Mouse (Mus musculus) left cerebral cortex, adult 9 months (tissue): ENCODE results near the gene 4930404H24Rik.

ENCODE experiments used
- DNase-seq, 2 experiments: peaks; one replicate each; pipeline ENCODE4 v3.0.0; 2022; ENCODE audit warnings: low spot score in 2 of 2

4930404H24Rik gene

GRCm38 (mm10) chr2:153509211-153510029, 16.8 kb downstream of the 4930404H24Rik start:
- DNase-seq, result no peak

- DNase-seq, result no peak
These were observed 17.5 kb downstream of the 4930404H24Rik start for GRCm38 (mm10) chr2:153510136-153510535.

GRCm38 (mm10) chr2:153511562-153511961, 19.0 kb downstream of the 4930404H24Rik start:
- DNase-seq, result no peak

- no peak for DNase-seq
These were observed 20.1 kb downstream of the 4930404H24Rik start for GRCm38 (mm10) chr2:153512416-153513323.

GRCm38 (mm10) chr2:153513983-153514382, 21.4 kb downstream of the 4930404H24Rik start:
- DNase-seq, result peak in 1 of 2 experiments; percentile 48

GRCm38 (mm10) chr2:153514497-153515380, 22.1 kb downstream of the 4930404H24Rik start:
- DNase-seq, result peak in 1 of 2 experiments; percentile 35

GRCm38 (mm10) chr2:153515582-153515981, 23.0 kb downstream of the 4930404H24Rik start:
- DNase-seq, result peak in 1 of 2 experiments; percentile 3

- DNase-seq, result peak in 1 of 2 experiments; percentile 20
These were observed 24.4 kb downstream of the 4930404H24Rik start for GRCm38 (mm10) chr2:153516961-153517360.

- peak in 1 of 2 experiments; percentile 6 for DNase-seq
These were observed 27.5 kb downstream of the 4930404H24Rik start for GRCm38 (mm10) chr2:153520057-153520456.

- DNase-seq, result no peak
These were observed 29.7 kb downstream of the 4930404H24Rik start for GRCm38 (mm10) chr2:153522270-153522669.

- DNase-seq, result no peak
These were observed 30.6 kb downstream of the 4930404H24Rik start for GRCm38 (mm10) chr2:153523143-153523542.

- DNase-seq, result no peak
These were observed 31.1 kb downstream of the 4930404H24Rik start for GRCm38 (mm10) chr2:153523656-153524055.

- no peak for DNase-seq
These were observed 32.1 kb downstream of the 4930404H24Rik start for GRCm38 (mm10) chr2:153524727-153525126.

GRCm38 (mm10) chr2:153525906-153526311, 33.3 kb downstream of the 4930404H24Rik start:
- DNase-seq, result no peak

GRCm38 (mm10) chr2:153526850-153527530, 34.4 kb downstream of the 4930404H24Rik start:
- no peak for DNase-seq

GRCm38 (mm10) chr2:153527580-153528531, 35.3 kb downstream of the 4930404H24Rik start:
- DNase-seq, result no peak

- no peak for DNase-seq
These were observed 36.2 kb downstream of the 4930404H24Rik start for GRCm38 (mm10) chr2:153528571-153529364.

GRCm38 (mm10) chr2:153529365-153529781, 36.8 kb downstream of the 4930404H24Rik start:
- no peak for DNase-seq
